Mouse (Mus musculus) limb, embryonic 11.5 days (tissue): ENCODE results near the gene Lrp5. TPM values are rescaled to one million over a fixed set of nuclear protein-coding genes. Genes with fewer than 3 reads are reported as not detected.
"Not testable (repeated sequence)": the region's sequence is repeated elsewhere in the genome, so short reads cannot be mapped to it uniquely, and the experiment has no call there.

Experiments used
- ATAC-seq: fragments of 200-750 bp; cut with Nextera tagmentation; 2 replicates; pipeline ENCODE4 v1.8.0; 2017; ENCODE audit warnings: low read depth; ENCODE audit not compliant: insufficient number of reproducible peaks, low FRiP score, low TSS enrichment
- DNase-seq: peaks from one replicate; pipeline ENCODE4 v3.0.0-alpha.2; 2015; ENCODE audit warnings: low spot score
- H3K27ac ChIP-seq: fragments of 300-500 bp; sonication (generic); replicated peaks from 2 replicates; pipeline ENCODE4 v1.5.1; 2014; ENCODE audit warnings: low read depth, mild to moderate bottlenecking, low read length
- H3K27me3 ChIP-seq: fragments of 300-500 bp; sonication (generic); 2 replicates; pipeline ENCODE4 v1.6.1; 2014; ENCODE audit warnings: mild to moderate bottlenecking, low read length, mixed read lengths; ENCODE audit not compliant: control insufficient read depth, insufficient read depth
- H3K36me3 ChIP-seq: fragments of 300-500 bp; sonication (generic); 2 replicates; pipeline ENCODE4 v1.6.1; 2014; ENCODE audit warnings: mild to moderate bottlenecking, low read length, moderate library complexity, mixed read lengths; ENCODE audit not compliant: control insufficient read depth, insufficient read depth
- H3K4me1 ChIP-seq: fragments of 300-500 bp; sonication (generic); 2 replicates; pipeline ENCODE4 v1.6.1; 2014; ENCODE audit warnings: low read length, mixed read lengths; ENCODE audit not compliant: control insufficient read depth, insufficient read depth
- H3K4me2 ChIP-seq: fragments of 300-500 bp; sonication (generic); 2 replicates; pipeline ENCODE4 v1.6.1; 2014; ENCODE audit warnings: low read depth, mild to moderate bottlenecking, moderate library complexity; ENCODE audit not compliant: severe bottlenecking
- H3K4me3 ChIP-seq: fragments of 300-500 bp; sonication (generic); 2 replicates; pipeline ENCODE4 v1.5.1; 2014; ENCODE audit warnings: low read depth, low read length
- H3K9ac ChIP-seq: fragments of 300-500 bp; sonication (generic); 2 replicates; pipeline ENCODE4 v1.6.1; 2014; ENCODE audit warnings: mild to moderate bottlenecking, low read length
- H3K9me3 ChIP-seq: fragments of 300-500 bp; sonication (generic); 2 replicates; pipeline ENCODE4 v1.6.1; 2016; ENCODE audit warnings: low read length; ENCODE audit not compliant: control insufficient read depth
- WGBS: fragments of 180-500 bp; shearing (Covaris S2); extraction: QIAGEN DNeasy Blood & Tissue Kit; methylation state at CpG from one replicate; pipeline ENCODE4 v1.1.7; 2014; 5-methylcytosine and 5-hydroxymethylcytosine counted together
- polyA plus RNA-seq: library from polyadenylated mRNA; unstranded; fragments of >200 nt; fragmentation: Nextera tagmentation; extraction: Ambion mirVana; gene quantifications from 2 replicates; pipeline ENCODE4 v1.2.1, GENCODE M21; 2014

The Lrp5 gene
- polyA plus RNA-seq, 1 experiment from 2014 or later, result 7.9 TPM

DNA sequence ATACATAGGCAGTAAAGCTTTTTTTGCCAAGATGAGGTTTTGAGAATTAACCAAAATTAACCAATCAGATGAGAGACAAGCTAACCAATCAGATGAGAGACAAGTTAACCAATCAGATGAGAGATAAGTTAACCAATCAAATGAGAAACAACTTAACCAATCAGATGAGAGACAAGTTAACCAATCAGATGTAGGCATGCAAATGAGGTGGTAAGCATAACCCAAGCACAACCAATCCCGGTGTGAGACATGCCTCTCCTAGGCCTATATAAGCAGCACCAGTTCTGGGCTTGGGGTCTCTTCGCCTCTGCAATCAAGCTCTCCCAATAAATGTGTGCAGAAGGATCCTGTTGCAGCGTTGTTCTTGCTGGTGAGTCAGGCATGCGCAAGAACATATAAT lies 29.3 kb downstream of the Lrp5 start:
- not testable (repeated sequence) for H3K27ac ChIP-seq, DNase-seq, H3K4me1 ChIP-seq, H3K9me3 ChIP-seq, H3K4me2 ChIP-seq, ATAC-seq, H3K27me3 ChIP-seq, H3K4me3 ChIP-seq, H3K9ac ChIP-seq
- H3K36me3 ChIP-seq, result peaks cover 24% of the 10 kb centered on the region
- 96% methylated on average over 4 of the region's 4 CpGs for WGBS

DNA sequence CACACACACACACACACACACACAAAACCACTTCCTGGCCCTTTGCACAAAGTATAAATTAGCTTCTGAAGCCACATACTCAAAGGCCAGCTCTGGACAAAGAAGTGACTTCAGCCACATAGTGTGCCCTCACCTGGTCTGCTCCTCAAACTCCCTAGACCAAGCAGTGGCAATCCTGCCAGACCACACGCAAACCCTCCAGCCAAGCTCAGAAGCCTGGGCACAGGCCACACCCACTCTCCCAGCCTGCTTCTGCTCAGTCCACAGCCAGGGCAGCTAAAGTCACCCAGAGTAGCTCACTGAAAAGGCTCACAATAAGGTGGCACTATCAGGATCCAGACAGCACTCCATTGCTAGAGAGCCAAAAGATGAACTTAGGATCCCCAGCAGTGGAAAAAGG lies 30.2 kb downstream of the Lrp5 start:
- peaks cover 32% of the 10 kb centered on the region for H3K36me3 ChIP-seq
- peaks cover 4% of the 10 kb centered on the region; the same call in 1 of the 2 replicates for H3K9me3 ChIP-seq
- H3K27me3 ChIP-seq, result no peaks in the 10 kb centered on the region
- H3K9ac ChIP-seq, result no peak overlapping the region
- H3K4me3 ChIP-seq, result no peak overlapping the region
- WGBS, result 82% methylated on average over 1 of the region's 1 CpGs
- no peak overlapping the region for H3K4me2 ChIP-seq
- ATAC-seq (no peak), DNase-seq (no peak)
- no peak overlapping the region for H3K27ac ChIP-seq
- H3K4me1 ChIP-seq, result no peaks in the 10 kb centered on the region

DNA sequence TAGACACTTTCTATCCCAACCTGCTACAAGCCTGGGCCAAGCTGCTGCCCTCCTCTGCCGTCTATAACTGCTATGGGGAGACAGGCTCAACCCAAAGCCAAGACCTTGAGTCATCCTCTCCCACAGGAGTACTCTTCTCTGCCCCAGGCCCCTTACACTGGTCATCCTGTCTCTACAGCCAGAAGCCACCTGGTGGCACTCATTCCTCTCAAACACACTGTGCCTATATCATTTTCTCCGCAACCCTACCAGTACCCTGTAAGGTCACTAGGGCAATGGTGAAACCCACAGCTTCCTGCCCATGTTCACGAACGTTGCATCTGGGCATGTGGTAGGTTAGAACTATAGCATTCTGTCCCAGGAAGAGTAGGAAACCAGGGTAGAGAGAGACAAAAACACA lies 31.4 kb downstream of the Lrp5 start:
- Histone ChIP-seq H3K27ac (no peak overlapping the region), H3K4me2 (no peak overlapping the region), H3K27me3 (no peaks in the 10 kb centered on the region), H3K4me1 (no peaks in the 10 kb centered on the region), H3K9me3 (peaks cover 4% of the 10 kb centered on the region; the same call in 1 of the 2 replicates), H3K36me3 (peaks cover 32% of the 10 kb centered on the region), H3K4me3 (no peak overlapping the region), H3K9ac (no peak overlapping the region)
- WGBS, result 92% methylated on average over 4 of the region's 4 CpGs
- DNase-seq (no peak), ATAC-seq (no peak)

DNA sequence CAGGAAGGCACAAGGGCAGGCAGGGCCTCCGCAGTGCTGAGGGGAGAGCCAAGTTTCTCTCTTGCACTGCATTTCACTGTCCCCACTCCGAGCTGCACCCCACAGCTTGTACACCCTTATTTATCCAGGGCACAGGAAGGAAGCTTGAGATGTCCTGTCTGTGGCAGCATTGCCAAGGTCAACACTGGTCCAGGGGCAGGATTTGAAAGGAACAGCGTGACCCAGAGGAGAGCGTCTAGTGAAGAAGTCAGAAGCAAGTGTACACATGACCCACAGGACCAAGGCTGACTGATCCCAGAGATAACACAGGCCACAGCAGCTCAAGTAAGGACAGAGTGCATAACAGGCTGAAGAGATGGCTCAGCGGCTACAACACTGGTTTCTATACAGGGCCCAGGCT lies 32.3 kb downstream of the Lrp5 start:
- H3K4me3 ChIP-seq, result no peak overlapping the region
- DNase-seq, result no peak
- H3K27ac ChIP-seq, result no peak overlapping the region
- H3K9me3 ChIP-seq, result peaks cover 4% of the 10 kb centered on the region; the same call in 1 of the 2 replicates
- 0 out of 2 replicates have a peak, but pooled peaks cover 4% of the 10 kb centered on the region for H3K4me1 ChIP-seq
- H3K27me3 ChIP-seq, result no peaks in the 10 kb centered on the region
- no peak for ATAC-seq
- peaks cover 32% of the 10 kb centered on the region for H3K36me3 ChIP-seq
- no peak overlapping the region for H3K9ac ChIP-seq
- H3K4me2 ChIP-seq, result no peak overlapping the region
- WGBS, result 92% methylated on average over 5 of the region's 5 CpGs

DNA sequence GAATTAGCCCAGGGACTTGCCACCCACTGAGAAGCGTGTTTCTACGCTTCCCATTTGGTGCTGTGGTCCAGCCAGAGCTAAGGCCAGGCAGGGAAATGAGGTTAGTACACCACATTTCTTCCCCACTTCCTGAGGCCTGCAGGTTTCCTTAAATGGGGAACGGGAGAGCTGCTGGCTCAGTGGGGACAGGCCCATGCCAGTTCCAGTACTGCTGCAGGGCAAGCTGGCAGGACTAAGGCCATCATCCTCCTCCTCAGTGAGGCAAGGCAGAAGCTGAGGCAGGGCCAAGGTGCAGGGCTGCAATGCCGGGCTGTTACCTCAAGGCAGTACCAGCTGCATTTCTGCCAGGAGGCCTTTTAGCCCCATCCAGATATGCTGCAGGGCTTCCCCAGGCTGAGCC lies 32.9 kb downstream of the Lrp5 start:
- no peak for DNase-seq
- no peak overlapping the region for H3K4me3 ChIP-seq
- no peak overlapping the region for H3K4me2 ChIP-seq
- H3K4me1 ChIP-seq, result 0 out of 2 replicates have a peak, but pooled peaks cover 4% of the 10 kb centered on the region
- 88% methylated on average over 4 of the region's 4 CpGs for WGBS
- no peaks in the 10 kb centered on the region for H3K27me3 ChIP-seq
- H3K36me3 ChIP-seq, result peaks cover 27% of the 10 kb centered on the region
- ATAC-seq, result no peak
- H3K9me3 ChIP-seq, result peaks cover 4% of the 10 kb centered on the region; the same call in 1 of the 2 replicates
- no peak overlapping the region for H3K9ac ChIP-seq
- no peak overlapping the region for H3K27ac ChIP-seq

DNA sequence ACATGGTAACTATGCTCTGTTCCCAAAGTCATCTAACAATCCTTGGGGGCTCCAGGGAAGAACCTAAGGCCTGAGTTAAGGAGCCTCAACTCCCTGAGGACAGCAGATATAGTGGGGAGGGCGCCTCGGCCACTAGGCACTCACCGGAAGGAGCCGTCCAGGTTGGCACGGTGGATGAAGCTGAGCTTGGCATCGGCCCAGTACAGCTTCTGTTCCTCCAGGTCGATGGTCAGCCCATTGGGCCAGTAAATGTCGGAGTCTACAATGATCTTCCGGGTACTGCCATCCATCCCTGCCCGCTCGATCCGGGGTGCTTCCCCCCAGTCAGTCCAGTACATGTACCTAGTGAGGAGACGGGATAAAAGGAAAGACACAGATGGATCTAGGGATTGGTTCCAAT lies 34.4 kb downstream of the Lrp5 start:
- H3K9ac ChIP-seq, result no peak overlapping the region
- H3K9me3 ChIP-seq, result peaks cover 4% of the 10 kb centered on the region; the same call in 1 of the 2 replicates
- no peak for ATAC-seq
- H3K27me3 ChIP-seq, result no peaks in the 10 kb centered on the region
- H3K27ac ChIP-seq, result no peak overlapping the region
- H3K4me1 ChIP-seq, result 0 out of 2 replicates have a peak, but pooled peaks cover 4% of the 10 kb centered on the region
- no peak for DNase-seq
- peaks cover 22% of the 10 kb centered on the region for H3K36me3 ChIP-seq
- 98% methylated on average over 13 of the region's 13 CpGs for WGBS
- no peak overlapping the region for H3K4me2 ChIP-seq
- H3K4me3 ChIP-seq, result no peak overlapping the region

DNA sequence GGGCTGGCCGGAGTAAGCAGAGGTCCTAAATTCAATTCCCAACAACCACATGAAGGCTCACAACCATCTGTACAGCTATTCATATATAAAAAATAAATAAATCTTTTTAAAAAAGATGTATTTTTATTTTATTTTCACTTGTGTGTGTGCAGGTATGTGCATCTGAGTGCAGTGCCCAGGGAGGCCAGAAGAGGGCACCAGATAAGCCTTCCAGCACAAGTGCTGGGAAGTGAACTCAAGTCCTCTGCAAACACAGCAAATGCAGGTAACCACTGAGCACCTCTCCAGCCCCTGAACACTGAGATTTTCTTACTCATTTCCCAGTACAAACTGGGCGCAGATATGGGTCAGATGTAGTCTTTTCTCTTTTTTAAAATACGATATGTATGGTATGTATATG lies 35.1 kb downstream of the Lrp5 start:
- Histone ChIP-seq H3K4me3 (no peak overlapping the region), H3K27me3 (no peaks in the 10 kb centered on the region), H3K4me1 (0 out of 2 replicates have a peak, but pooled peaks cover 4% of the 10 kb centered on the region), H3K36me3 (peaks cover 23% of the 10 kb centered on the region), H3K9ac (no peak overlapping the region), H3K27ac (no peak overlapping the region), H3K9me3 (peaks cover 4% of the 10 kb centered on the region; the same call in 1 of the 2 replicates), H3K4me2 (no peak overlapping the region)
- 95% methylated on average over 3 of the region's 3 CpGs for WGBS
- ATAC-seq, result no peak
- no peak for DNase-seq

DNA sequence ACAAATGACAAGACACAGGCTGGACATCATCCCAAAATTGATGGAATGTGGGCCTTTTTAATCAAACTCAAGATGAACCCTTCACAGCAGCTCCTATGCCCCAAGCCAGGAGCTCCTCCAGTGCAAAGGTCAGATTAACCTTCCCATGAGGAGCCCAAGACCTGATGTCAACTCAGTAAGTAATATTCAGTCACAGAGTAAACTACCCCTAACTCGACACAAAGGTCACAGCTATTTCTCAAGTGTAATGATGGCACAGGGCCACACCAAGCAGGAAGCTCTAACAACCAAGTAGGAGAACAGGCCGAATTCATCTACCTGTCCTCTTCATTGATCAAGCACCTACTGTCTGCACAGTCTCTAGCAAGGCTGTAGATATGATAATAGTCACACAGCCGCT lies 35.9 kb downstream of the Lrp5 start:
- WGBS, result 93% methylated on average over 3 of the region's 3 CpGs
- DNase-seq, result no peak
- H3K27me3 ChIP-seq, result no peaks in the 10 kb centered on the region
- no peak for ATAC-seq
- no peak overlapping the region for H3K4me2 ChIP-seq
- no peak overlapping the region for H3K9ac ChIP-seq
- H3K4me1 ChIP-seq, result 0 out of 2 replicates have a peak, but pooled peaks cover 4% of the 10 kb centered on the region
- no peak overlapping the region for H3K27ac ChIP-seq
- no peak overlapping the region for H3K4me3 ChIP-seq
- peaks cover 4% of the 10 kb centered on the region; the same call in 1 of the 2 replicates for H3K9me3 ChIP-seq
- H3K36me3 ChIP-seq, result peaks cover 26% of the 10 kb centered on the region
